7 mouse cellular contexts compared by ENCODE assay signal in genomic region chr2:152225536-152225935, GRCm38 (mm10). TPM values are rescaled to one million over a fixed set of nuclear protein-coding genes. Genes with fewer than 3 reads are reported as not detected.
DNase-seq lines count a peak whose midpoint lies in the region; ATAC-seq and TF ChIP-seq lines count a peak whose summit lies in the region.

No protein-coding gene starts in this region.

- no peak overlapping the region for H3K4me3 ChIP-seq in heart, embryonic 14.5 days (ENCODE audit: control insufficient read depth in 1 of 2, insufficient read depth in 1 of 2, low read depth in 1 of 2, low read length in 2 of 2)
- H3K4me3 ChIP-seq in CH12.LX (replicated peaks in 1 of 3; ENCODE audit: low read depth in 2 of 3, low read length in 2 of 3, poor library complexity in 1 of 3), result no peak overlapping the region
- peak overlapping the region; percentile 53; the same call in 1 of the 2 replicates for H3K4me3 ChIP-seq in G1E (ENCODE audit: low read depth, low read length)
- H3K4me3 ChIP-seq in liver, embryonic 14.5 days (ENCODE audit: insufficient read depth in 1 of 2, low read depth in 2 of 2, low read length in 2 of 2), result peak overlapping the region in 1 of 2 experiments; percentile 99; a peak in 2 of 4 replicates

- 77% methylated on average over 7 of the region's 7 CpGs for WGBS in heart, embryonic 14.5 days
- 80% methylated on average over 7 of the region's 7 CpGs for WGBS in liver, embryonic 14.5 days (ENCODE audit: insufficient replicate concordance)

- dilution Hi-C loops in CH12.LX (cut with MboI; ENCODE audit: extremely low pct_ligation_motif_present, extremely low pct_unique_long_range_greater_than_20kb, low sequenced_read_pairs), result no loop called here

- peak overlapping the region; percentile 97 for H3K9ac ChIP-seq in heart, embryonic 14.5 days (ENCODE audit: low read length)
- H3K9ac ChIP-seq in CH12.LX (ENCODE audit: insufficient read depth, low read depth), result peak overlapping the region; percentile 88; the same call in 1 of the 2 replicates
- peak overlapping the region; percentile 56 for H3K9ac ChIP-seq in liver, embryonic 14.5 days (replicated peaks)

- H3K9me3 ChIP-seq in heart, embryonic 14.5 days (ENCODE audit: control insufficient read depth, low read length), result no peaks in the 10 kb centered on the region
- no peaks in the 10 kb centered on the region for H3K9me3 ChIP-seq in CH12.LX (replicated peaks; ENCODE audit: low read length)
- no peaks in the 10 kb centered on the region for H3K9me3 ChIP-seq in G1E (replicated peaks)
- H3K9me3 ChIP-seq in liver, embryonic 14.5 days (ENCODE audit: control insufficient read depth, low read length), result no peaks in the 10 kb centered on the region

- no peak for TF ChIP-seq EP300 in CH12.LX (IDR thresholded peaks at IDR 0.05; ENCODE audit: low read length)
- TF ChIP-seq EP300 in liver, embryonic 14.5 days (IDR thresholded peaks at IDR 0.05; ENCODE audit: low read depth), result no peak

- DNase-seq in heart, adult 18-20 months, result no peak
- DNase-seq in CH12.LX (ENCODE audit: extremely low read depth) (no peak), G1E (ENCODE audit: low spot score) (no peak)
- no peak for DNase-seq in liver, embryonic 14.5 days (ENCODE audit: low read depth in 3 of 3, low spot score in 3 of 3)
- no peak for DNase-seq in left cerebral cortex, postnatal 25 days (ENCODE audit: low spot score in 2 of 2)
- no peak for DNase-seq in adrenal gland, postnatal 14 days

- no peak for TF ChIP-seq POLR2A in CH12.LX (IDR thresholded peaks at IDR 0.05; ENCODE audit: low read depth, low read length)

- no peak overlapping the region for H3K27ac ChIP-seq in heart, embryonic 14.5 days (replicated peaks in 1 of 2; ENCODE audit: control insufficient read depth in 1 of 2, insufficient read depth in 1 of 2, low read depth in 2 of 2, low read length in 2 of 2)
- no peak overlapping the region for H3K27ac ChIP-seq in CH12.LX (ENCODE audit: insufficient read depth, low read depth)
- no peak overlapping the region for H3K27ac ChIP-seq in liver, embryonic 14.5 days

- no peak for TF ChIP-seq RAD21 in CH12.LX (IDR thresholded peaks at IDR 0.05; ENCODE audit: low read depth, low read length)

- intact Hi-C loops in left cerebral cortex, postnatal 25 days (cut with DNase I), result no loop called here

- H3K4me1 ChIP-seq in heart, embryonic 14.5 days (ENCODE audit: control insufficient read depth in 2 of 2, insufficient read depth in 2 of 2, low read length in 2 of 2), result peaks cover 4 to 22% of the 10 kb centered on the region in 2 experiments; a peak in 3 of 4 replicates
- H3K4me1 ChIP-seq in CH12.LX (ENCODE audit: control insufficient read depth in 1 of 2, insufficient read depth in 2 of 2) (peaks cover 19 to 44% of the 10 kb centered on the region in 2 experiments), G1E (ENCODE audit: insufficient read depth, low read depth, low read length) (peaks cover 46% of the 10 kb centered on the region)
- H3K4me1 ChIP-seq in liver, embryonic 14.5 days (replicated peaks; ENCODE audit: control insufficient read depth in 2 of 2, insufficient read depth in 2 of 2, low read length in 1 of 2), result peaks cover 11 to 21% of the 10 kb centered on the region in 2 experiments

- H3K27me3 ChIP-seq in heart, embryonic 14.5 days (ENCODE audit: control insufficient read depth, insufficient read depth, low read length), result no peaks in the 10 kb centered on the region
- H3K27me3 ChIP-seq in CH12.LX (replicated peaks) (no peaks in the 10 kb centered on the region), G1E (ENCODE audit: insufficient read depth, low read length) (no peaks in the 10 kb centered on the region)
- no peaks in the 10 kb centered on the region for H3K27me3 ChIP-seq in liver, embryonic 14.5 days (ENCODE audit: control insufficient read depth, insufficient read depth, low read length)

- peaks cover 32% of the 10 kb centered on the region for H3K79me2 ChIP-seq in CH12.LX (replicated peaks; ENCODE audit: control insufficient read depth, extremely low read depth, insufficient read depth, poor library complexity, severe bottlenecking)

- TF ChIP-seq CTCF in CH12.LX (conservative IDR thresholded peaks at IDR 0.05 in 1 of 2, IDR thresholded peaks at IDR 0.05 in 1 of 2; ENCODE audit: low read depth in 2 of 2, low read length in 2 of 2), result no peak
- TF ChIP-seq CTCF in G1E (IDR thresholded peaks at IDR 0.05; ENCODE audit: low read depth, low read length), result no peak
- no peak for TF ChIP-seq CTCF in liver, embryonic 14.5 days (IDR thresholded peaks at IDR 0.05; ENCODE audit: low read depth)

- peak overlapping the region; percentile 67 for H3K4me2 ChIP-seq in heart, embryonic 14.5 days (ENCODE audit: low read length)
- peak overlapping the region; percentile 61; the same call in 1 of the 2 replicates for H3K4me2 ChIP-seq in CH12.LX (ENCODE audit: insufficient read depth, low read depth, poor library complexity, severe bottlenecking)
- H3K4me2 ChIP-seq in liver, embryonic 14.5 days (ENCODE audit: low read depth), result peak overlapping the region; percentile 79

- no peaks in the 10 kb centered on the region for H3K36me3 ChIP-seq in heart, embryonic 14.5 days (ENCODE audit: control insufficient read depth, insufficient read depth, low read length)
- H3K36me3 ChIP-seq in CH12.LX (replicated peaks in 1 of 2; ENCODE audit: control insufficient read depth in 1 of 2, insufficient read depth in 1 of 2, low read length in 1 of 2), result peaks cover 3 to 18% of the 10 kb centered on the region in 2 experiments
- peaks cover 16% of the 10 kb centered on the region for H3K36me3 ChIP-seq in G1E (replicated peaks)
- no peaks in the 10 kb centered on the region for H3K36me3 ChIP-seq in liver, embryonic 14.5 days (replicated peaks; ENCODE audit: control insufficient read depth, insufficient read depth, low read depth)

- in situ Hi-C loops in CH12.LX (cut with MboI; ENCODE audit: low pct_ligation_motif_present, low pct_unique_long_range_greater_than_20kb, low sequenced_read_pairs), result no loop called here

- no peak for ATAC-seq in heart, embryonic 14.5 days (ENCODE audit: insufficient number of reproducible peaks, insufficient read depth, low FRiP score, low read depth)
- ATAC-seq in G1E (ENCODE audit: extremely low read depth, insufficient number of reproducible peaks, low FRiP score, poor library complexity, severe bottlenecking), result no peak
- no peak for ATAC-seq in liver, embryonic 14.5 days (ENCODE audit: insufficient read depth)

TF ChIP-seq in CH12.LX, 34 proteins besides CTCF, POLR2A, EP300 and RAD21:
- no peak for TF ChIP-seq RCOR1 (conservative IDR thresholded peaks at IDR 0.05; ENCODE audit: low read depth, low read length)
- no peak for TF ChIP-seq ETS1 (conservative IDR thresholded peaks at IDR 0.05; ENCODE audit: low read depth, low read length)
- no peak for TF ChIP-seq NRF1 (IDR thresholded peaks at IDR 0.05; ENCODE audit: low read depth, low read length)
- no peak for TF ChIP-seq MXI1 (IDR thresholded peaks at IDR 0.05; ENCODE audit: low read depth, low read length)
- TF ChIP-seq MEF2A (IDR thresholded peaks at IDR 0.05; ENCODE audit: borderline replicate concordance, low read depth, low read length), result no peak

RNA-seq across cellular contexts. Expression of gene Csnk2a1, which starts 1.1 kb away (rescaled TPM):
- polyA plus RNA-seq in heart, embryonic 14.5 days (2014; fragmentation: Nextera tagmentation; extraction: Ambion mirVana), result 72.5 and 106 TPM in 2 replicates
- 10 to 100 TPM; 96.8 to 97.5 TPM for total RNA-seq in heart, adult 18-20 months (2021)
- total RNA-seq in CH12.LX (2012; rRNA removed), result 100 and 101 TPM in 2 replicates
- 145 and 146 TPM in 2 replicates for total RNA-seq in CH12.LX (2014; rRNA removed)
- polyA plus RNA-seq in CH12.LX (2012; ENCODE audit: insufficient read length, low read depth), result 79.2 and 86.9 TPM in 2 replicates
- 180 and 190 TPM in 2 replicates for total RNA-seq in G1E (2014; fragmentation: Nextera tagmentation)
- 158 and 187 TPM in 2 replicates for total RNA-seq in G1E (2017)
- 9.8 and 16.4 TPM in 2 replicates for polyA plus RNA-seq in G1E (2012)
- polyA plus RNA-seq in liver, embryonic 14.5 days (2012; rRNA removed), result 16.3 and 22.7 TPM in 2 replicates
- 43.2 and 44.8 TPM in 2 replicates for polyA plus RNA-seq in liver, embryonic 14.5 days (2014; fragmentation: Nextera tagmentation; extraction: Ambion mirVana)
- 100 to 1,000 TPM; 100 to 107 TPM for total RNA-seq in left cerebral cortex, postnatal 25 days (2021)
- total RNA-seq in adrenal gland, postnatal 14 days (2021), result 103 and 105 TPM in 2 replicates
